Mouse (Mus musculus) lung, adult 2 months (tissue): ENCODE data around the gene Cyp39a1.

Experiments
- CTCF ChIP-seq: fragments of 200-500 bp; IDR thresholded peaks from 2 replicates; pipeline ENCODE4 v1.5.1; 2011; ENCODE audit warnings: mild to moderate bottlenecking, low read length, control low read depth; ENCODE audit not compliant: insufficient read depth
- POLR2A ChIP-seq: fragments of 200-500 bp; IDR thresholded peaks from 2 replicates; pipeline ENCODE4 v1.6.1; 2011; ENCODE audit warnings: low read depth, mild to moderate bottlenecking, control low read depth, low read length, borderline replicate concordance; ENCODE audit errors: extremely low read depth

GRCm38 (mm10) chr17:43743933-43744332, 76.7 kb downstream of the Cyp39a1 start:
- TF ChIP-seq CTCF (no peak), POLR2A (no peak)
